Mouse (Mus musculus) E14TG2a.4 (cell line): ENCODE data around the gene Ier5l.

Experiments used
- CTCF ChIP-seq: conservative IDR thresholded peaks from 2 replicates; pipeline ENCODE4 v1.5.1; 2014; ENCODE audit warnings: low read length
- NANOG ChIP-seq: IDR thresholded peaks from 2 replicates; pipeline ENCODE4 v1.6.1; 2014; ENCODE audit warnings: borderline replicate concordance, low read length, mixed read lengths
- POU5F1 ChIP-seq: IDR thresholded peaks from 2 replicates; pipeline ENCODE4 v1.6.1; 2014; ENCODE audit warnings: low read length, borderline replicate concordance

DNA sequence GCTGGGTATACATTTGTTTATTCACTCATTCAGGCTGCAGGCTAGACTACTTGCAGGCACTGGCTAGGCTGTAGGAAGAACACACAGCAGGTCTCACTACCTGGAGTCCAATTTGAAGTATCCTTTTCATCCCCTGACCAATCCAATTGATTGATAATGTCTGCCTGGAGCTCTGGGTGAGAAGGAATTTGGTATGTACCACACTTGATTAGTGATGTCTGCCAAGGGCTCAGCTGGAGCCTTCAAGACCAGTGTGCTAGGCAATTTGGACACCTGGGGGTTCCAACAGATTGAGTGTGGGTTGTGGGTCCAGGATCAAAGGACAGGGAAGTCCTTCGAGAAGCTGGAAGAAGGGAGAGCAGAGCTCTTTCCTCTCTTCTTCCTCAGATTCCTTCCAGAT, 4.5 kb upstream of the Ier5l start:
- TF ChIP-seq CTCF = no peak
- no peak for TF ChIP-seq POU5F1
- TF ChIP-seq NANOG = no peak
